Mouse (Mus musculus) small intestine, adult 2 months (tissue): ENCODE results near the gene Tsc2.

Source experiments
- CTCF ChIP-seq: fragments of 200-500 bp; IDR thresholded peaks from 2 replicates; pipeline ENCODE4 v1.5.1; 2012; ENCODE audit warnings: low read depth, mild to moderate bottlenecking, control low read depth, inconsistent platforms, low read length, moderate library complexity, mixed read lengths; ENCODE audit not compliant: insufficient replicate concordance, insufficient read length; ENCODE audit errors: extremely low read depth
- POLR2A ChIP-seq: fragments of 200-500 bp; IDR thresholded peaks from 2 replicates; pipeline ENCODE4 v1.6.1; 2012; ENCODE audit warnings: low read depth, mild to moderate bottlenecking, control low read depth, inconsistent platforms, low read length, moderate library complexity

- TF ChIP-seq CTCF (no peak), POLR2A (no peak)
These were observed 14.0 kb upstream of the Tsc2 start for GRCm38 (mm10) chr17:24646381-24646780.
